Mouse (Mus musculus): ENCODE data around the gene Ppp1r35. TPM values are rescaled to one million over a fixed set of nuclear protein-coding genes. Genes with fewer than 3 reads are reported as not detected.

The Ppp1r35 gene
- polyA plus RNA-seq, 1 experiment from 2014 or later, result 60.0 TPM

GRCm38 (mm10) chr5:137785164-137786031 is 6.7 kb downstream of the Ppp1r35 start:
- Histone ChIP-seq H3K4me3 (ENCODE audit: low read depth, low read length) (peak overlapping the region; percentile 89), H3K4me2 (ENCODE audit: low read length) (peak overlapping the region; percentile 94), H3K4me1 (ENCODE audit: control insufficient read depth, insufficient read depth, low read length) (peaks cover 29% of the 10 kb centered on the region), H3K9me3 (replicated peaks; ENCODE audit: control insufficient read depth, low read length) (no peaks in the 10 kb centered on the region), H3K36me3 (ENCODE audit: control insufficient read depth, insufficient read depth, low read length) (peaks cover 41% of the 10 kb centered on the region), H3K9ac (ENCODE audit: low read length) (peak overlapping the region; percentile 93), H3K27me3 (replicated peaks; ENCODE audit: control insufficient read depth, insufficient read depth, low read length) (no peaks in the 10 kb centered on the region), H3K27ac (ENCODE audit: low read depth, low read length) (peak overlapping the region; percentile 98)
- WGBS, result 6% methylated on average over 56 of the region's 62 CpGs
- ATAC-seq (peak; percentile 25), DNase-seq (ENCODE audit: low spot score) (peak; percentile 52)

- DNase-seq (ENCODE audit: low spot score) (peak; percentile 100), ATAC-seq (peak; percentile 81)
- Histone ChIP-seq H3K27me3 (replicated peaks; ENCODE audit: control insufficient read depth, insufficient read depth, low read length) (no peaks in the 10 kb centered on the region), H3K4me3 (ENCODE audit: low read depth, low read length) (peak overlapping the region; percentile 89), H3K36me3 (ENCODE audit: control insufficient read depth, insufficient read depth, low read length) (peaks cover 32% of the 10 kb centered on the region), H3K9ac (ENCODE audit: low read length) (peak overlapping the region; percentile 93), H3K4me2 (ENCODE audit: low read length) (peak overlapping the region; percentile 94), H3K4me1 (ENCODE audit: control insufficient read depth, insufficient read depth, low read length) (peaks cover 26% of the 10 kb centered on the region), H3K27ac (ENCODE audit: low read depth, low read length) (peak overlapping the region; percentile 98), H3K9me3 (replicated peaks; ENCODE audit: control insufficient read depth, low read length) (no peaks in the 10 kb centered on the region)
- WGBS, result under 1% methylated on average over 63 of the region's 79 CpGs
These were observed 7.7 kb downstream of the Ppp1r35 start for GRCm38 (mm10) chr5:137786109-137786942.

- DNase-seq (ENCODE audit: low spot score) (peak; percentile 98), ATAC-seq (peak; percentile 62)
- WGBS, result under 1% methylated on average over 48 of the region's 48 CpGs
- Histone ChIP-seq H3K4me2 (ENCODE audit: low read length) (peak within 1 kb of the TSS; percentile 94), H3K4me1 (ENCODE audit: control insufficient read depth, insufficient read depth, low read length) (peaks cover 26% of the 10 kb centered on the region), H3K4me3 (ENCODE audit: low read depth, low read length) (peak within 1 kb of the TSS; percentile 89), H3K9ac (ENCODE audit: low read length) (peak within 1 kb of the TSS; percentile 67), H3K27me3 (replicated peaks; ENCODE audit: control insufficient read depth, insufficient read depth, low read length) (no peaks in the 10 kb centered on the region), H3K9me3 (replicated peaks; ENCODE audit: control insufficient read depth, low read length) (no peaks in the 10 kb centered on the region), H3K36me3 (ENCODE audit: control insufficient read depth, insufficient read depth, low read length) (peaks cover 22% of the 10 kb centered on the region), H3K27ac (ENCODE audit: low read depth, low read length) (peak within 1 kb of the TSS; percentile 98)
These were observed 8.7 kb downstream of the Ppp1r35 start, which contains the start of the genes Mepce and Zcwpw1 for GRCm38 (mm10) chr5:137787151-137787928. Gene Mepce, minus strand, starts transcription at chr5:137787655. Gene Zcwpw1, plus strand, starts transcription at chr5:137787798.

GRCm38 (mm10) chr5:137788171-137788570 is 9.5 kb downstream of the Ppp1r35 start:
- Histone ChIP-seq H3K27ac (ENCODE audit: low read depth, low read length) (no peak overlapping the region), H3K9ac (ENCODE audit: low read length) (0 out of 2 replicates have a peak overlapping the region, but pooled peaks have one; percentile 21), H3K36me3 (ENCODE audit: control insufficient read depth, insufficient read depth, low read length) (peaks cover 14% of the 10 kb centered on the region), H3K4me1 (ENCODE audit: control insufficient read depth, insufficient read depth, low read length) (peaks cover 21% of the 10 kb centered on the region), H3K4me3 (ENCODE audit: low read depth, low read length) (peak overlapping the region; percentile 89), H3K4me2 (ENCODE audit: low read length) (peak overlapping the region; percentile 94), H3K9me3 (replicated peaks; ENCODE audit: control insufficient read depth, low read length) (no peaks in the 10 kb centered on the region), H3K27me3 (replicated peaks; ENCODE audit: control insufficient read depth, insufficient read depth, low read length) (no peaks in the 10 kb centered on the region)
- DNase-seq (ENCODE audit: low spot score) (no peak), ATAC-seq (no peak)
- 77% methylated on average over 24 of the region's 24 CpGs for WGBS

GRCm38 (mm10) chr5:137788946-137789531 is 10.4 kb downstream of the Ppp1r35 start:
- H3K4me1 ChIP-seq (ENCODE audit: control insufficient read depth, insufficient read depth, low read length), result peaks cover 12% of the 10 kb centered on the region
- no peak for DNase-seq (ENCODE audit: low spot score)
- no peaks in the 10 kb centered on the region for H3K9me3 ChIP-seq (replicated peaks; ENCODE audit: control insufficient read depth, low read length)
- ATAC-seq, result no peak
- H3K9ac ChIP-seq (ENCODE audit: low read length), result no peak overlapping the region
- no peaks in the 10 kb centered on the region for H3K27me3 ChIP-seq (replicated peaks; ENCODE audit: control insufficient read depth, insufficient read depth, low read length)
- H3K4me2 ChIP-seq (ENCODE audit: low read length), result no peak overlapping the region
- H3K36me3 ChIP-seq (ENCODE audit: control insufficient read depth, insufficient read depth, low read length), result peaks cover 7% of the 10 kb centered on the region
- H3K4me3 ChIP-seq (ENCODE audit: low read depth, low read length), result no peak overlapping the region
- H3K27ac ChIP-seq (ENCODE audit: low read depth, low read length), result no peak overlapping the region
- 94% methylated on average over 2 of the region's 2 CpGs for WGBS

- Histone ChIP-seq H3K9me3 (replicated peaks; ENCODE audit: control insufficient read depth, low read length) (no peaks in the 10 kb centered on the region), H3K27ac (ENCODE audit: low read depth, low read length) (no peak overlapping the region), H3K4me1 (ENCODE audit: control insufficient read depth, insufficient read depth, low read length) (no peaks in the 10 kb centered on the region), H3K9ac (ENCODE audit: low read length) (no peak overlapping the region), H3K27me3 (replicated peaks; ENCODE audit: control insufficient read depth, insufficient read depth, low read length) (no peaks in the 10 kb centered on the region), H3K36me3 (ENCODE audit: control insufficient read depth, insufficient read depth, low read length) (no peaks in the 10 kb centered on the region), H3K4me3 (ENCODE audit: low read depth, low read length) (no peak overlapping the region), H3K4me2 (ENCODE audit: low read length) (no peak overlapping the region)
- DNase-seq (ENCODE audit: low spot score) (peak; percentile 21), ATAC-seq (no peak)
These were observed 12.9 kb downstream of the Ppp1r35 start for GRCm38 (mm10) chr5:137791553-137791952.

GRCm38 (mm10) chr5:137796606-137797005 is 18.0 kb downstream of the Ppp1r35 start:
- no peaks in the 10 kb centered on the region for H3K9me3 ChIP-seq (replicated peaks; ENCODE audit: control insufficient read depth, low read length)
- H3K9ac ChIP-seq (ENCODE audit: low read length), result no peak overlapping the region
- H3K27ac ChIP-seq (ENCODE audit: low read depth, low read length), result no peak overlapping the region
- ATAC-seq (no peak), DNase-seq (ENCODE audit: low spot score) (no peak)
- WGBS, result 90% methylated on average over 3 of the region's 3 CpGs
- H3K4me3 ChIP-seq (ENCODE audit: low read depth, low read length), result no peak overlapping the region
- no peaks in the 10 kb centered on the region for H3K27me3 ChIP-seq (replicated peaks; ENCODE audit: control insufficient read depth, insufficient read depth, low read length)
- no peak overlapping the region for H3K4me2 ChIP-seq (ENCODE audit: low read length)
- no peaks in the 10 kb centered on the region for H3K36me3 ChIP-seq (ENCODE audit: control insufficient read depth, insufficient read depth, low read length)
- H3K4me1 ChIP-seq (ENCODE audit: control insufficient read depth, insufficient read depth, low read length), result no peaks in the 10 kb centered on the region

GRCm38 (mm10) chr5:137800917-137801316 is 22.3 kb downstream of the Ppp1r35 start:
- H3K27ac ChIP-seq (ENCODE audit: low read depth, low read length), result no peak overlapping the region
- H3K4me1 ChIP-seq (ENCODE audit: control insufficient read depth, insufficient read depth, low read length), result no peaks in the 10 kb centered on the region
- H3K27me3 ChIP-seq (replicated peaks; ENCODE audit: control insufficient read depth, insufficient read depth, low read length), result no peaks in the 10 kb centered on the region
- 85% methylated on average over 3 of the region's 3 CpGs for WGBS
- no peak for ATAC-seq
- H3K4me3 ChIP-seq (ENCODE audit: low read depth, low read length), result no peak overlapping the region
- no peaks in the 10 kb centered on the region for H3K36me3 ChIP-seq (ENCODE audit: control insufficient read depth, insufficient read depth, low read length)
- no peak overlapping the region for H3K9ac ChIP-seq (ENCODE audit: low read length)
- DNase-seq (ENCODE audit: low spot score), result no peak
- H3K9me3 ChIP-seq (replicated peaks; ENCODE audit: control insufficient read depth, low read length), result no peaks in the 10 kb centered on the region
- no peak overlapping the region for H3K4me2 ChIP-seq (ENCODE audit: low read length)
